Mouse (Mus musculus): ENCODE data around the gene Slc1a3.

Slc1a3 gene

GRCm38 (mm10) chr15:8710146-8711006 lies at the start of gene Slc1a3:
TSS of gene Slc1a3 (minus strand) at chr15:8710764.
- DNase-seq (ENCODE audit: low spot score): peak; percentile 67

- no peak for DNase-seq (ENCODE audit: low spot score)
These were observed 48.5 kb upstream of the Slc1a3 start for GRCm38 (mm10) chr15:8759026-8759425.

GRCm38 (mm10) chr15:8756441-8756840 lies 45.9 kb upstream of the Slc1a3 start:
- no peak for DNase-seq (ENCODE audit: low spot score)

- DNase-seq (ENCODE audit: low spot score): no peak
These were observed 39.2 kb upstream of the Slc1a3 start for GRCm38 (mm10) chr15:8749762-8750161.

GRCm38 (mm10) chr15:8748771-8749170 lies 38.2 kb upstream of the Slc1a3 start:
- no peak for DNase-seq (ENCODE audit: low spot score)

GRCm38 (mm10) chr15:8741593-8741992 lies 31.0 kb upstream of the Slc1a3 start:
- DNase-seq (ENCODE audit: low spot score): no peak

GRCm38 (mm10) chr15:8740724-8741123 lies 30.2 kb upstream of the Slc1a3 start:
- no peak for DNase-seq (ENCODE audit: low spot score)

GRCm38 (mm10) chr15:8738156-8738555 lies 27.6 kb upstream of the Slc1a3 start:
- no peak for DNase-seq (ENCODE audit: low spot score)

- DNase-seq (ENCODE audit: low spot score): no peak
These were observed 23.8 kb upstream of the Slc1a3 start for GRCm38 (mm10) chr15:8734363-8734739.

- DNase-seq (ENCODE audit: low spot score): no peak
These were observed 23.3 kb upstream of the Slc1a3 start for GRCm38 (mm10) chr15:8733669-8734362.

- no peak for DNase-seq (ENCODE audit: low spot score)
These were observed 18.3 kb upstream of the Slc1a3 start for GRCm38 (mm10) chr15:8728861-8729260.

GRCm38 (mm10) chr15:8722386-8723100 lies 12.0 kb upstream of the Slc1a3 start:
- DNase-seq (ENCODE audit: low spot score): no peak

GRCm38 (mm10) chr15:8721746-8722145 lies 11.2 kb upstream of the Slc1a3 start:
- no peak for DNase-seq (ENCODE audit: low spot score)

- DNase-seq (ENCODE audit: low spot score): no peak
These were observed 10.4 kb upstream of the Slc1a3 start for GRCm38 (mm10) chr15:8721005-8721404.

- no peak for DNase-seq (ENCODE audit: low spot score)
These were observed 7.9 kb upstream of the Slc1a3 start for GRCm38 (mm10) chr15:8718496-8718895.

GRCm38 (mm10) chr15:8717021-8717571 lies 6.5 kb upstream of the Slc1a3 start:
- DNase-seq (ENCODE audit: low spot score): no peak

GRCm38 (mm10) chr15:8716330-8716964 lies 5.9 kb upstream of the Slc1a3 start:
- DNase-seq (ENCODE audit: low spot score): no peak

- no peak for DNase-seq (ENCODE audit: low spot score)
These were observed 5.1 kb upstream of the Slc1a3 start for GRCm38 (mm10) chr15:8715666-8716065.

GRCm38 (mm10) chr15:8712433-8712984 lies 1.9 kb upstream of the Slc1a3 start:
- DNase-seq (ENCODE audit: low spot score): no peak

- no peak for DNase-seq (ENCODE audit: low spot score)
These were observed 1.2 kb upstream of the Slc1a3 start for GRCm38 (mm10) chr15:8711630-8712310.

- DNase-seq (ENCODE audit: low spot score): no peak
These were observed 986 bp downstream of the Slc1a3 start for GRCm38 (mm10) chr15:8709578-8709977.
